Mouse (Mus musculus): Measurements from ENCODE around the gene Tacc2. TPM values are rescaled to one million over a fixed set of nuclear protein-coding genes. Genes with fewer than 3 reads are reported as not detected.

Tacc2 gene
- polyA plus RNA-seq, 1 experiment from 2014 or later, result 35.2 TPM

GRCm38 (mm10) chr7:130545893-130546292, 31.3 kb upstream of the Tacc2 start:
- ATAC-seq (ENCODE audit: insufficient number of reproducible peaks, insufficient read depth, low FRiP score, low read depth), result no peak
- 43% methylated on average over 3 of the region's 3 CpGs for WGBS
- H3K4me1 ChIP-seq (ENCODE audit: control insufficient read depth, insufficient read depth, low read length), result peaks cover 12% of the 10 kb centered on the region; the same call in 1 of the 2 replicates
- H3K4me3 ChIP-seq (ENCODE audit: low read depth, low read length), result peak overlapping the region; percentile 65
- peak overlapping the region; percentile 63 for H3K9ac ChIP-seq (replicated peaks; ENCODE audit: low read depth, low read length)
- no peaks in the 10 kb centered on the region for H3K27me3 ChIP-seq (ENCODE audit: control insufficient read depth, insufficient read depth, low read length)
- H3K36me3 ChIP-seq (ENCODE audit: control insufficient read depth, insufficient read depth, low read length), result peaks cover 25% of the 10 kb centered on the region; the same call in 1 of the 2 replicates
- peak overlapping the region; percentile 99 for H3K27ac ChIP-seq (ENCODE audit: low read length)
- H3K9me3 ChIP-seq (ENCODE audit: control insufficient read depth, low read depth, low read length), result no peaks in the 10 kb centered on the region
- H3K4me2 ChIP-seq (replicated peaks; ENCODE audit: low read depth, low read length), result peak overlapping the region; percentile 95

- Histone ChIP-seq H3K27me3 (ENCODE audit: control insufficient read depth, insufficient read depth, low read length) (no peaks in the 10 kb centered on the region), H3K4me2 (replicated peaks; ENCODE audit: low read depth, low read length) (peak overlapping the region; percentile 95), H3K36me3 (ENCODE audit: control insufficient read depth, insufficient read depth, low read length) (peaks cover 22% of the 10 kb centered on the region; the same call in 1 of the 2 replicates), H3K4me3 (ENCODE audit: low read depth, low read length) (peak overlapping the region; percentile 65), H3K27ac (ENCODE audit: low read length) (peak overlapping the region; percentile 99), H3K9me3 (ENCODE audit: control insufficient read depth, low read depth, low read length) (no peaks in the 10 kb centered on the region), H3K4me1 (ENCODE audit: control insufficient read depth, insufficient read depth, low read length) (peaks cover 12% of the 10 kb centered on the region; the same call in 1 of the 2 replicates), H3K9ac (replicated peaks; ENCODE audit: low read depth, low read length) (peak overlapping the region; percentile 63)
- ATAC-seq (ENCODE audit: insufficient number of reproducible peaks, insufficient read depth, low FRiP score, low read depth), result no peak
- under 1% methylated on average over 7 of the region's 7 CpGs for WGBS
These were observed 30.8 kb upstream of the Tacc2 start for GRCm38 (mm10) chr7:130546421-130546790.

DNA sequence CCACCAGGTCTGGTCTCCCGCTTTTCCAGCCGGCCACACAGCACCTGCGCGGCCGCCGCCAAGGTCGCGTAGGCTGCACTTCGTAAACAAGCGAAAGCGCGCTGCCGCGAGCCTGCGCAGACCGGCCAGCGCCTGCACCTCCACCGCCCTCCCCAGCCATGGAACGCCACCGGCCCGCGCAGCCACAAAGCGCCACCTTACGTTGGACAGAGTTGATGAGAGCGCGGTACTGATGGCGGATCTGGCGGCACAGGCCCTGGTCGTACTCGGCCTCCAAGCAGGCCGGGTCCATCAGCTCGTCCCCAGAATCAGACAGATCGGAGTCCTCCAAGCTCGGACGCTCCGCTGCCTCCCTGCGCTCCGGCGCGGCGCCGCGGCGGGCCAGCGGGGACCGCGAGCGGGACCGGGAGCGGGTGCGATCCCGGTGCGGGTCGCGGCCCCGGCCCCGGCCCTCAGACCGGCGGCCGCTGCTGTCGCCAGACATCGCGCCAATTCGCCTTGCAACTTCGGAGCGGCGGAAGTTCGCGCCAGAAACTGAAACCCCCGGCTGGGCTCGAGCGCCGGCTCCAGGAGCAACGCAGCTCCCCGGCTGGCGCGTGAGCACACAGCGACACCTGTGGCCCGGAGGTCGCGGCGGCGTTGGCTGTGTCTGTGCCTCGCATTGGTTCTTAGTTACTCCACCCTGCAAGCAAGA, 30.3 kb upstream of the Tacc2 start:
- peak overlapping the region; percentile 65 for H3K4me3 ChIP-seq (ENCODE audit: low read depth, low read length)
- H3K27me3 ChIP-seq (ENCODE audit: control insufficient read depth, insufficient read depth, low read length), result no peaks in the 10 kb centered on the region
- no peaks in the 10 kb centered on the region for H3K9me3 ChIP-seq (ENCODE audit: control insufficient read depth, low read depth, low read length)
- H3K27ac ChIP-seq (ENCODE audit: low read length), result peak overlapping the region; percentile 99
- peaks cover 19% of the 10 kb centered on the region; the same call in 1 of the 2 replicates for H3K36me3 ChIP-seq (ENCODE audit: control insufficient read depth, insufficient read depth, low read length)
- peak overlapping the region; percentile 95 for H3K4me2 ChIP-seq (replicated peaks; ENCODE audit: low read depth, low read length)
- peaks cover 12% of the 10 kb centered on the region; the same call in 1 of the 2 replicates for H3K4me1 ChIP-seq (ENCODE audit: control insufficient read depth, insufficient read depth, low read length)
- ATAC-seq (ENCODE audit: insufficient number of reproducible peaks, insufficient read depth, low FRiP score, low read depth), result peak; percentile 93
- H3K9ac ChIP-seq (replicated peaks; ENCODE audit: low read depth, low read length), result peak overlapping the region; percentile 63
- under 1% methylated on average over 83 of the region's 84 CpGs for WGBS

GRCm38 (mm10) chr7:130547635-130548175, 29.5 kb upstream of the Tacc2 start:
- peak overlapping the region; percentile 22; the same call in 1 of the 2 replicates for H3K4me2 ChIP-seq (replicated peaks; ENCODE audit: low read depth, low read length)
- no peaks in the 10 kb centered on the region for H3K27me3 ChIP-seq (ENCODE audit: control insufficient read depth, insufficient read depth, low read length)
- H3K36me3 ChIP-seq (ENCODE audit: control insufficient read depth, insufficient read depth, low read length), result peaks cover 12% of the 10 kb centered on the region; the same call in 1 of the 2 replicates
- peak overlapping the region; percentile 12; the same call in 1 of the 2 replicates for H3K27ac ChIP-seq (ENCODE audit: low read length)
- 84% methylated on average over 12 of the region's 12 CpGs for WGBS
- H3K4me1 ChIP-seq (ENCODE audit: control insufficient read depth, insufficient read depth, low read length), result peaks cover 12% of the 10 kb centered on the region; the same call in 1 of the 2 replicates
- H3K9me3 ChIP-seq (ENCODE audit: control insufficient read depth, low read depth, low read length), result no peaks in the 10 kb centered on the region
- peak overlapping the region; percentile 65 for H3K4me3 ChIP-seq (ENCODE audit: low read depth, low read length)
- ATAC-seq (ENCODE audit: insufficient number of reproducible peaks, insufficient read depth, low FRiP score, low read depth), result no peak
- H3K9ac ChIP-seq (replicated peaks; ENCODE audit: low read depth, low read length), result no peak overlapping the region

- H3K9ac ChIP-seq (replicated peaks; ENCODE audit: low read depth, low read length), result no peak overlapping the region
- H3K36me3 ChIP-seq (ENCODE audit: control insufficient read depth, insufficient read depth, low read length), result no peaks in the 10 kb centered on the region
- no peak overlapping the region for H3K4me2 ChIP-seq (replicated peaks; ENCODE audit: low read depth, low read length)
These were observed 24.5 kb upstream of the Tacc2 start for GRCm38 (mm10) chr7:130552780-130553179.

GRCm38 (mm10) chr7:130553321-130553720, 23.9 kb upstream of the Tacc2 start:
- Histone ChIP-seq H3K4me1 (ENCODE audit: control insufficient read depth, insufficient read depth, low read length) (no peaks in the 10 kb centered on the region), H3K4me2 (replicated peaks; ENCODE audit: low read depth, low read length) (no peak overlapping the region), H3K4me3 (ENCODE audit: low read depth, low read length) (no peak overlapping the region), H3K36me3 (ENCODE audit: control insufficient read depth, insufficient read depth, low read length) (no peaks in the 10 kb centered on the region), H3K27me3 (ENCODE audit: control insufficient read depth, insufficient read depth, low read length) (no peaks in the 10 kb centered on the region), H3K9me3 (ENCODE audit: control insufficient read depth, low read depth, low read length) (no peaks in the 10 kb centered on the region), H3K27ac (ENCODE audit: low read length) (no peak overlapping the region), H3K9ac (replicated peaks; ENCODE audit: low read depth, low read length) (no peak overlapping the region)
- no peak for ATAC-seq (ENCODE audit: insufficient number of reproducible peaks, insufficient read depth, low FRiP score, low read depth)
- 65% methylated on average over 4 of the region's 4 CpGs for WGBS

More at GRCm38 (mm10) chr7:130552780-130553179, 24.5 kb upstream of the Tacc2 start:
- Histone ChIP-seq H3K4me1 (ENCODE audit: control insufficient read depth, insufficient read depth, low read length) (no peaks in the 10 kb centered on the region), H3K9me3 (ENCODE audit: control insufficient read depth, low read depth, low read length) (no peaks in the 10 kb centered on the region), H3K27ac (ENCODE audit: low read length) (no peak overlapping the region), H3K27me3 (ENCODE audit: control insufficient read depth, insufficient read depth, low read length) (no peaks in the 10 kb centered on the region), H3K4me3 (ENCODE audit: low read depth, low read length) (no peak overlapping the region)
- WGBS, result 56% methylated on average over 5 of the region's 5 CpGs
- no peak for ATAC-seq (ENCODE audit: insufficient number of reproducible peaks, insufficient read depth, low FRiP score, low read depth)

DNA sequence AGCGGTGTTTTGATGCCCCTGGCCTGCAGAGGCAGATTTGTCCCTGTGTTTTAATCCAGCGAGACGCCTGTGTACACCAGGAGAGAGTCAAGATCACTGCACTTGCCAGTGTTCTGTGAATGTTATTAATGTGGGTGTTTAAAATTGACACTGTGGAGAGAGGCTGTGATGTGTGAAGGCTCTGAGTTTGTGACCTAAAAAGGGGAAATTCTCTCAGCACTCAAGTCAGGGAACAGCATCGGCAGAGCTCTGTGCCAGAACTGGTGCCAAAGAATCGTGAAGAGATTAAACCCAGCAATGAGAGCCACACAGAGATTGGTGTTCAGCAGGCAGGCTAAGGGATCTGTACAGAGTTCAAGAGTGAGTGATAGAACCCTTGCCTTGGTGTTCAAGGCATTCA, 21.6 kb upstream of the Tacc2 start:
- no peak overlapping the region for H3K4me2 ChIP-seq (replicated peaks; ENCODE audit: low read depth, low read length)
- WGBS, result 55% methylated on average over 5 of the region's 5 CpGs
- no peaks in the 10 kb centered on the region for H3K4me1 ChIP-seq (ENCODE audit: control insufficient read depth, insufficient read depth, low read length)
- ATAC-seq (ENCODE audit: insufficient number of reproducible peaks, insufficient read depth, low FRiP score, low read depth), result no peak
- 0 out of 2 replicates have a peak overlapping the region, but pooled peaks have one; percentile 27 for H3K27ac ChIP-seq (ENCODE audit: low read length)
- H3K4me3 ChIP-seq (ENCODE audit: low read depth, low read length), result no peak overlapping the region
- H3K9me3 ChIP-seq (ENCODE audit: control insufficient read depth, low read depth, low read length), result no peaks in the 10 kb centered on the region
- no peaks in the 10 kb centered on the region for H3K36me3 ChIP-seq (ENCODE audit: control insufficient read depth, insufficient read depth, low read length)
- H3K9ac ChIP-seq (replicated peaks; ENCODE audit: low read depth, low read length), result no peak overlapping the region
- H3K27me3 ChIP-seq (ENCODE audit: control insufficient read depth, insufficient read depth, low read length), result no peaks in the 10 kb centered on the region

DNA sequence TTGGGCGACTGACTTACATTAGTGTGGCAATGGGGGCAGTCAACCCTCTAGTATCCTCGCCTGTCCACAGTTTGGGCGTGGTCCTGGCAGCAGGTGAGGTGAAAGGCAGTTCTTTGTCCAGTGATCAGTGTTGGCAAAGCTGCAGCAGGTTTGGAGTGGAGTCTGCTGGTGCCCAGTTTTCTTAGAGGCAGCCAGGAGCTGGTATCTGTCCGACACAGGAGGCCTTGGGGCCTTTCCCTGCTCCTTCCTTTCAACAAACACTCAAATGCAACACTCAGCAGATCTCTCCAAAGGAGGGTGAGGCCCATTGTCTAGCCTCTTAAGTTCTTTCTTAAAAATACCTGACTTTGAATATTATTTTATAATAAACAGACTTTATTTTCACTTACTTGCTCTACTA, 18.6 kb upstream of the Tacc2 start:
- no peaks in the 10 kb centered on the region for H3K27me3 ChIP-seq (ENCODE audit: control insufficient read depth, insufficient read depth, low read length)
- 77% methylated on average over 4 of the region's 4 CpGs for WGBS
- H3K4me1 ChIP-seq (ENCODE audit: control insufficient read depth, insufficient read depth, low read length), result no peaks in the 10 kb centered on the region
- no peak overlapping the region for H3K9ac ChIP-seq (replicated peaks; ENCODE audit: low read depth, low read length)
- ATAC-seq (ENCODE audit: insufficient number of reproducible peaks, insufficient read depth, low FRiP score, low read depth), result no peak
- no peak overlapping the region for H3K4me3 ChIP-seq (ENCODE audit: low read depth, low read length)
- no peaks in the 10 kb centered on the region for H3K9me3 ChIP-seq (ENCODE audit: control insufficient read depth, low read depth, low read length)
- no peaks in the 10 kb centered on the region for H3K36me3 ChIP-seq (ENCODE audit: control insufficient read depth, insufficient read depth, low read length)
- H3K27ac ChIP-seq (ENCODE audit: low read length), result no peak overlapping the region
- no peak overlapping the region for H3K4me2 ChIP-seq (replicated peaks; ENCODE audit: low read depth, low read length)

All from stomach, embryonic 14.5 days (tissue).